Mouse (Mus musculus): ENCODE data around the gene Cntnap5c. TPM values are rescaled to one million over a fixed set of nuclear protein-coding genes. Genes with fewer than 3 reads are reported as not detected.

Cntnap5c gene
- 4.8 and 5.6 TPM in 2 replicates for polyA plus RNA-seq (2015; fragmentation: Nextera tagmentation; extraction: Ambion mirVana)

DNA sequence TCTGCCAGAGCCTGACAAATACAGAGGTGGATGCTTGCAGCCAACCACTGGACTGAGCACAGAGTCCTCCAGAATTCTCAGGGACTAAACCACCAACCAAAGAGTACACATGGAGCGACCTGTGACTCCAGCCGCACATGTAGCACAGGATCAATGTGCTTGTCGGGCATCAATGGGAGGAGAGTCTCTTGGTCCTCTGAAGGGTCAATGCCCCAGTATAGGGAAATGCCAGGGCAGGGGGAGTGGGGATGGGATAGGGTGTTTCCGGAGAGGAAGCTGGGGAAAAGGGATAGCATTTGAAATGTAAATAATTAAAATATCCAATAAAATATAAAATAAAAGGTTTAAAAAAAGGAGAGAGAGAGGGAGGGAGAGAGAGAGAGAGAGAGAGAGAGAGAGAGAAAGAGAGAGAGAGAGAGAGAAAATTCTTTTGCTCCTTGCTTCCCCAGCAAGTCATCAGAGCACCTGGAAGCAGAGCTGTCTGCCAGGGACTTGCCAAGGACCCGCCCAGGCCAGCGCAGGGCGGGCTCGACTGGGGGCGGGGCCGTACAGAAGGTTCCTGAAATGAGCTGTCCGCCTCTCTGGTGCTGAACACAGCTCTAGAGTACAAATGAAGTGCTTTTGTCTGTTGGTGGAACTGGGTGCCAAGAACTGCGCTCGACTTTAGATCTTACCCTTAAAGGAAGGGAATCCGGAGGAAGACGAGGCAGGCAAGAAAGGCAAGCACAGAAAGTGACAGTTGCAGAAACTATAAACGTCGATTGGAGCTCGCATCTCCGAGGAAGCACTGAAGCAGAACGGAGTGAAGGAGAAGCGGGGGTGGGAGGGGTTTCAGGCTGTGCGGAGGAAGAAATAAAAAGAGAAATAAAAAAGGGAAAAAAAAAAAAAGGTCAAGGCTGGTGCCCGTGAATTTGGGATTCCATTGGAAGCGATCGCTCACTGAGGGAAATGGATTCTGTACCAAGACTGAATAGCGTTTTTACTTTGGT is at the start of gene Cntnap5c:
Gene Cntnap5c, plus strand, starts transcription at position 949 of the 989 bp plus-strand sequence.

DNA sequence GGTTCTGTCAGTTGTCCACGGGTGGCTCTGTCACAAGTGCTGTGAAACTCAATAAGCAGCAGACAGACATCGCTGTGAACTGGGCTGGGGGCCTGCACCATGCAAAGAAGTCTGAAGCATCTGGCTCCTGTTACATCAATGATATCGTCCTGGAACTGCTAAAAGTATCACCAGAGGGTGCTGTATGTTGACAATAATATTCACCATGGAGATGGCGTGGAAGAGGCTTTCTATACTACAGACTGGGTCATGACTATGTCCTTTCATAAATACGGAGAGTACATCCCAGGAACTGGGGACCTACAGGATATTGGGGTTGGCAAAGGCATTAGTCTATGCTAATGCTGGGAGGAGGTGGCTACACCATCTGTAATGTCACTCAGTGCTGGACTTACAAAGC is 27.3 kb upstream of the Cntnap5c start, which contains the start of gene Gm21834:
Gene Gm21834, minus strand, starts transcription at position 101 of the 400 bp plus-strand sequence.

Other genes with a start within 250 kb of the Cntnap5c start
- not detected in 2 replicates for gene Vmn2r120, start 224.1 kb upstream of the Cntnap5c start, polyA plus RNA-seq (2015; fragmentation: Nextera tagmentation; extraction: Ambion mirVana)
- not detected in 2 replicates for gene Gm21834, start 27.4 kb upstream of the Cntnap5c start, polyA plus RNA-seq (2015; fragmentation: Nextera tagmentation; extraction: Ambion mirVana)